Mouse (Mus musculus) bone marrow, adult 2 months (tissue): ENCODE results near the gene Car5a. TPM values are rescaled to one million over a fixed set of nuclear protein-coding genes. Genes with fewer than 3 reads are reported as not detected.

Experiments
- H3K27ac ChIP-seq: fragments of 200-500 bp; 2 replicates; pipeline ENCODE4 v1.5.1; 2012; ENCODE audit warnings: low read depth, mild to moderate bottlenecking, control low read depth, inconsistent platforms, low read length; ENCODE audit not compliant: control insufficient read depth, poor library complexity, insufficient read depth
- H3K4me1 ChIP-seq: fragments of 200-500 bp; 2 replicates; pipeline ENCODE4 v1.6.1; 2011; ENCODE audit warnings: low read length; ENCODE audit not compliant: control insufficient read depth, insufficient read depth
- H3K4me3 ChIP-seq: fragments of 200-500 bp; replicated peaks from 2 replicates; pipeline ENCODE3; 2011; ENCODE audit warnings: mild to moderate bottlenecking, low read depth, low read length, control low read depth; ENCODE audit not compliant: control insufficient read depth
- CTCF ChIP-seq: fragments of 200-500 bp; IDR thresholded peaks from 2 replicates; pipeline ENCODE4 v1.5.1; 2011; ENCODE audit warnings: low read length, control low read depth; ENCODE audit not compliant: control insufficient read depth, insufficient read depth
- POLR2A ChIP-seq: fragments of 200-500 bp; IDR thresholded peaks from 2 replicates; pipeline ENCODE4 v1.6.1; 2011; ENCODE audit warnings: low read depth, mild to moderate bottlenecking, control low read depth, low read length, borderline replicate concordance; ENCODE audit not compliant: control insufficient read depth
- WGBS: fragments of 180-500 bp; shearing (Covaris S2); methylation state at CpG from one replicate; pipeline ENCODE4 v1.1.7; 2018; 5-methylcytosine and 5-hydroxymethylcytosine counted together
- polyA plus RNA-seq: library from polyadenylated mRNA; stranded (reverse); fragments of >200 nt; gene quantifications from 2 replicates; pipeline ENCODE4 v1.2.4, GENCODE M21; 2011; ENCODE audit warnings: low replicate concordance; ENCODE audit not compliant: missing spikeins, insufficient read depth, insufficient read length

Car5a gene
- polyA plus RNA-seq, 1 experiment: 19.9 TPM

- no peak for TF ChIP-seq POLR2A
- no peak for TF ChIP-seq CTCF
- 45% methylated on average over 19 of the region's 19 CpGs for WGBS
- Histone ChIP-seq H3K4me3 (peak overlapping the region; percentile 57), H3K4me1 (no peaks in the 10 kb centered on the region; the same call in 1 of the 2 replicates), H3K27ac (peak overlapping the region; percentile 71)
Observed at GRCm38 (mm10) chr8:121947047-121947752, 2.5 kb upstream of the Car5a start.

GRCm38 (mm10) chr8:121946351-121946750 lies 1.6 kb upstream of the Car5a start:
- WGBS: 89% methylated on average over 7 of the region's 7 CpGs
- H3K4me3 ChIP-seq: no peak overlapping the region
- H3K4me1 ChIP-seq: no peaks in the 10 kb centered on the region; the same call in 1 of the 2 replicates
- H3K27ac ChIP-seq: no peak overlapping the region
- TF ChIP-seq POLR2A (no peak), CTCF (no peak)

GRCm38 (mm10) chr8:121943716-121944115 lies 988 bp downstream of the Car5a start:
- H3K27ac ChIP-seq: no peak overlapping the region
- H3K4me3 ChIP-seq: no peak overlapping the region

GRCm38 (mm10) chr8:121943057-121943540 lies 1.6 kb downstream of the Car5a start:
- no peak overlapping the region for H3K4me3 ChIP-seq
- WGBS: 25% methylated on average over 2 of the region's 2 CpGs
- no peak overlapping the region for H3K27ac ChIP-seq
- H3K4me1 ChIP-seq: no peaks in the 10 kb centered on the region; the same call in 1 of the 2 replicates
- TF ChIP-seq CTCF (no peak), POLR2A (no peak)

More at GRCm38 (mm10) chr8:121943716-121944115, 988 bp downstream of the Car5a start:
- WGBS: 83% methylated on average over 8 of the region's 8 CpGs
- H3K4me1 ChIP-seq: no peaks in the 10 kb centered on the region; the same call in 1 of the 2 replicates
- TF ChIP-seq CTCF (no peak), POLR2A (no peak)

GRCm38 (mm10) chr8:121938732-121939131 lies 6.0 kb downstream of the Car5a start:
- Histone ChIP-seq H3K27ac (no peak overlapping the region), H3K4me3 (no peak overlapping the region), H3K4me1 (no peaks in the 10 kb centered on the region)
- TF ChIP-seq CTCF (no peak), POLR2A (no peak)
- WGBS: 77% methylated on average over 7 of the region's 7 CpGs

- H3K27ac ChIP-seq: no peak overlapping the region
- WGBS: 82% methylated on average over 14 of the region's 14 CpGs
- no peak overlapping the region for H3K4me3 ChIP-seq
- TF ChIP-seq POLR2A (no peak), CTCF (no peak)
- no peaks in the 10 kb centered on the region for H3K4me1 ChIP-seq
Observed at GRCm38 (mm10) chr8:121936391-121936790, 8.3 kb downstream of the Car5a start.

- TF ChIP-seq CTCF: no peak
- TF ChIP-seq POLR2A: no peak
- 73% methylated on average over 12 of the region's 12 CpGs for WGBS
- Histone ChIP-seq H3K4me3 (no peak overlapping the region), H3K4me1 (no peaks in the 10 kb centered on the region), H3K27ac (no peak overlapping the region)
Observed at GRCm38 (mm10) chr8:121935341-121936294, 9.1 kb downstream of the Car5a start.

- Histone ChIP-seq H3K4me1 (no peaks in the 10 kb centered on the region), H3K4me3 (no peak overlapping the region), H3K27ac (no peak overlapping the region)
- TF ChIP-seq POLR2A: no peak
- TF ChIP-seq CTCF: no peak
Observed at GRCm38 (mm10) chr8:121934923-121935322, 9.8 kb downstream of the Car5a start.
